Mouse (Mus musculus) embryonic fibroblast, embryonic 13.5 days (primary cell): ENCODE measurements around the gene Gm5458. TPM values are rescaled to one million over a fixed set of nuclear protein-coding genes. Genes with fewer than 3 reads are reported as not detected.
"Not testable (repeated sequence)": the region's sequence is repeated elsewhere in the genome, so short reads cannot be mapped to it uniquely, and the experiment has no call there.

ENCODE experiments used
- H3K27ac ChIP-seq: 2 replicates; pipeline ENCODE4 v1.5.1; 2012; ENCODE audit warnings: low read length, control low read depth, inconsistent platforms; ENCODE audit not compliant: insufficient read depth
- H3K4me1 ChIP-seq: 2 replicates; pipeline ENCODE4 v1.6.1; 2011; ENCODE audit warnings: low read length; ENCODE audit not compliant: control insufficient read depth, insufficient read depth
- H3K4me3 ChIP-seq: 2 replicates; pipeline ENCODE4 v1.5.1; 2011; ENCODE audit warnings: mild to moderate bottlenecking, control low read depth, low read length; ENCODE audit not compliant: insufficient read depth
- CTCF ChIP-seq: IDR thresholded peaks from 2 replicates; pipeline ENCODE4 v1.5.1; 2011; ENCODE audit warnings: mild to moderate bottlenecking, control low read depth, low read length, moderate library complexity, borderline replicate concordance; ENCODE audit not compliant: insufficient read depth
- POLR2A ChIP-seq: IDR thresholded peaks from 2 replicates; pipeline ENCODE4 v1.6.1; 2011; ENCODE audit warnings: low read depth, mild to moderate bottlenecking, control low read depth, low read length, moderate library complexity
- polyA plus RNA-seq: library from polyadenylated mRNA; stranded (reverse); fragments of >200 nt; gene quantifications from 2 replicates; pipeline ENCODE4 v1.2.4, GENCODE M21; 2011; ENCODE audit warnings: low read depth; ENCODE audit not compliant: missing spikeins, insufficient read length

Gm5458 gene
- polyA plus RNA-seq, result not detected in 2 replicates

- H3K27ac ChIP-seq, H3K4me3 ChIP-seq, H3K4me1 ChIP-seq: not testable (repeated sequence)
Observed at GRCm38 (mm10) chr14:19602481-19602880, at the start of gene Gm5458. Gene Gm5458 (minus strand): TSS chr14:19602581.

- Histone ChIP-seq H3K4me1 (no peaks in the 10 kb centered on the region), H3K27ac (no peak overlapping the region), H3K4me3 (no peak overlapping the region)
- no peak for TF ChIP-seq POLR2A
- TF ChIP-seq CTCF, result no peak
Observed at GRCm38 (mm10) chr14:19646232-19646631, 43.9 kb upstream of the Gm5458 start.

GRCm38 (mm10) chr14:19584804-19585667, 17.3 kb downstream of the Gm5458 start, which contains the start of gene Gm2237:
Gene Gm2237 (minus strand): TSS chr14:19585135.
- not testable (repeated sequence) for H3K27ac ChIP-seq, H3K4me1 ChIP-seq
- peak within 1 kb of the TSS; percentile 49 for H3K4me3 ChIP-seq

GRCm38 (mm10) chr14:19549863-19550262, 52.5 kb downstream of the Gm5458 start, which contains the start of gene Gm2244:
Gene Gm2244 (minus strand): TSS chr14:19549963.
- not testable (repeated sequence) for H3K4me1 ChIP-seq, H3K4me3 ChIP-seq, H3K27ac ChIP-seq

Other genes with a start within 250 kb of the Gm5458 start
- gene Gm21738, start 183.7 kb downstream of the Gm5458 start, polyA plus RNA-seq, result 0.75 and 2.6 TPM in 2 replicates
- not detected in 2 replicates for gene Gm2244, start 52.6 kb downstream of the Gm5458 start, polyA plus RNA-seq
- gene Gm2237, start 17.4 kb downstream of the Gm5458 start, polyA plus RNA-seq, result 1.4 and 3.4 TPM in 2 replicates
- 53.3 and 93.2 TPM in 2 replicates for gene Nid2, start 148.7 kb upstream of the Gm5458 start, polyA plus RNA-seq
- gene Rtraf, start 221.2 kb upstream of the Gm5458 start, polyA plus RNA-seq, result 164 TPM in 2 replicates